Mouse (Mus musculus): ENCODE measurements around the gene Stx16.

The Stx16 gene

DNA sequence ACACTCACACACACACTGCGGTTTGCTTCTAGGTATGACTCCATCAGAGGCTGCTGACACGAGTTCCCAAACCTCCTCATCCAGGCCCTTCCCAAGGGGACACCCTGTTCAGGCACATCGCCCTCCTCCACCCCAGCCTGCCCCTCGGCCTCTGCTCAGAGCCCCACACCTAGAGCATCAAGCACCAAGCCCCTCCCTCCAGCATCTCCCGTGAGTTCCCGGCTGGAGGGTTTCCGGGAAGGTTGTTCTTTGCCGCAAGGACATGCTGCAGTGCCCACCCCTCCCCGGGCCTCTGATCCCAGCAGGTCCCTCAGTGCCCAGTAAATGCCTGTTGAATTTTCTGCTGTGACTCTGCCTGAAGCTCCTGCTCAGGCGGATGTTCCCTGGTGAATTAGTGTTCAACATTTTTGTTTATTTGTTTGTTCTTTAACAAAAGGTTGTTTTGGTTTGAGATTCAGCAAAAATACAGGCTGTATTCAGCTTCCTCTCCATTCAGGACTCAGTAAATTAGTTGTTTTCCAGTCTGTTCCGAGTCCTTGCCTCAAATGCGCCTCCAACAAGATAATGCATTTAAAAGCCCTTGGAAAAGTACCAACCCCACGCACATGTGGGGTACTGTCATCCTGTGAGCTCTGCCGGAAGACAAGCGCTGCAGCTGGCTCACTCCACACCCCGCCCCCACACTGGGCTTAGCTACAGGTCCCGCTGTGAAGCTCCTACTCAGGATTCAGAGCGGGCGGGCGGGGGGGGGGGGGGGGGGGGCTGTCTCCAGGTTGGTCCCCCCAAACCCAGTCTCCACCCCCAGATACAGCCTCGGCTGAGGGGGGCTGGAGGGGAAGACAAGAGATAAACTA lies 50.6 kb downstream of the Stx16 start:
- DNase-seq (ENCODE audit: low spot score) = no peak

DNA sequence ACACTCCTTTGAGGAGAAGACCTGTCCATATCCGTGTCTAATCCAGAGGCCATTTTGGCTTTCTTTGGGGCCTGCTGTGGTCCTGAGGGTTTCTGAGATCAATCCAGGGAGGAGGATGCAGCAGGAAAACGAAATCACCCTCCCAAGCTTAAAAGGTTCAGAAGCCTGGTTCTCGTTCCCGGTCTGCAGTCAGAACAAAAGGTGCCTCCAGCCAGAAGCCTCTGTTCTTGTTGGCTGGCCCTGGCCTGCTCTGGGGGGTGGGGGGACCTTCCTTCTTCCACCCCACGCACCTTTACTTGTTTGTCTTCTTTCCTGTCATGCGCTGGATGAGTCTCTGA lies 51.2 kb downstream of the Stx16 start:
- DNase-seq (ENCODE audit: low spot score) = no peak

DNA sequence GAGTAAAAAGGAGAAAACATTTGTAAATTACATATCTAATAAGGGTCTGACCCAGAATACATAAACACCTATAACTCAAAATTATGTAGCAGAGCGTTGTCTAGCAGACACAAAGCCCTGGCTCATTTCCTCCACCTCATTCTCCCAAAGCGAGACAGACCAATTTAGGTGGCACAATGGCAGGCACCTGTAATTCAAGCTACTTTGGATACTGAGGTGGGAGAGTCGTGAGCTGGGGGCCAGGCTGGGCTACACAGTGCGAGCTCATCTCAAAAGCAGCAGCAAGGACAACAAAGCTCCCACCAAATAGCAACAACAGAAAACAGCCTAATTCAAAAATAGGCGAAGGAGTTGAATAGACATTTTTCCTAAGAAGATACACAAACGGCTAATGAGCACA lies 52.8 kb downstream of the Stx16 start:
- no peak for DNase-seq (ENCODE audit: low spot score)

DNA sequence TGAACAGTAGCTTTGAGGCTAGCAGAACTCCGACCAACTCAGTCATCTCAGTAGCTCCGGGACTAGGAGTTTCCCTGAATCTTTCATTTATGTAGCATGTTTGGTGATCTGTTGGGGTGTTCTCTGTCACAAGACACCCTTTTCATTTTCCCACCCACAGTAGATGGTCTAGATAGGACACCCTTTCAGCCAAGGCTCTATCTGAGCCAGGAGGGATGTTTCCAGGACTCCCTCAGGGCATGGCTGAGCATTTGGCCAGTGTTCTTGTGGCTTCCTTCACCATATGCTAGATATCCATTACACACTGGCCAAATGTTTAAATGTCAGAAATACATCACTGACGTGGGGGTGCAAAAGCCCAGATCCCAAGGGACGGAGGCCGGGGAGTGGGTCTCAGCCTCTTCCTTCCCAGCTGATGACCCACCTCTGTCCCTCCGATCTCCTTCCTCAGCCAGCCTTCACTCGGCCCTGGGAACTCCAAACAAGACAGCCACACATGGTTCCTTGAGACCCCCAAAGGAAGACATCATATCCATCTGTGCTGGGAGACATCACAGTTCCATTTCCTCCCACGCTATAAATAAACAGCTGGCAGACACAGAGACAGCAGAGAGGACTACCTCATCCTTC lies 54.5 kb downstream of the Stx16 start:
- DNase-seq (ENCODE audit: low spot score) = no peak

DNA sequence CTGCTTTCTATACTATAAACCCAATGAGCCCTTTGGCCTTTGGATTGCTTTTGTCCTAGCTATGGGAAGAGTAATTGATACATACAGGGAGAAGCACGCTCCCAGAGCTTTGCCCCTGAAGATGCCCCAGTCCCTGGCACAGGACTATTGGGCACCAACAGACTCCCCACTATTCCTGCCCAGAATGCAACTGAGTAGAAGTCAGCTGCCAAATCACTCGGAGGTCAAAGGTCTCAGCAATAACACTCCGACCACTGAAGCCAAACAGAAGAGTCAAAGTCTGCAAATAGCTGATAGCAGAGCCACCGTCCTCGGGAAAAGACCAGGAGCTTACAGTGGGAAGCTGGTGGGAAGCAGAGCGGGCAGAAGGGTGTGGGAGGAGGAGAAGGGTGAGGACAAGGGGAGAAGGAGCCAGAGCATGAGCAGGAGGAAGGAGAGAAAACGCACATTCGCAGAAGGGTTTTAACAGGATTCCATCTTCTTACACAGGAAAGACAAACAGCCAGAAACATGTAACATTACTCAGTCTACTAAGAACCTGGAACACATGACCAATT lies 56.4 kb downstream of the Stx16 start:
- no peak for DNase-seq (ENCODE audit: low spot score)

Data from urinary bladder, postnatal 10 days (tissue).